Mouse (Mus musculus): ENCODE results near the gene Utp20.

DNA sequence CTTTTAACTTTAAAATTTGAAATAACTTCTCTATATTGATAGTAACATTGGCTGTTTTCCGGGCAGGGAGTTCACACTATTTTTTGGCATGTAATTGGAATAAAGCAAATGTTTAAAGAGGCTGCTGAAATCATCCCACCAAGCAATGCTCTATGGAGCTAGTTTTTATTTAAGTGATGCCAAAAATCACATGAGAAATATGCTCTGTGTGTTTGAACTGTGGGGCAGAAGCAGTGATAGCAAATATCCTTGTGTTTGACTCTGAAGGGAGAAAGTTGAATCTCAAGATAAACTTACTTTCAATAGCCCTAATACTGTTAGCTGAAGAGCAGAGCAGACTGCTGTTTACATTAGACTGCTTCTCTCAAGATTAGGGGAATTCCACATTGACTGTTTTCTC is 107.0 kb downstream of the Utp20 start:
- no peak for TF ChIP-seq CTCF (IDR thresholded peaks at IDR 0.05; ENCODE audit: control insufficient read depth, insufficient read depth, insufficient replicate concordance, low read depth, low read length)
- TF ChIP-seq POLR2A (IDR thresholded peaks at IDR 0.05; ENCODE audit: control insufficient read depth, low read depth, low read length), result no peak
